Mouse (Mus musculus) ES-CJ7 (cell line): ENCODE measurements at regions not wholly inside any gene's neighbourhood (a gene's known extent, or its start where the extent isn't known, plus 50 kb on each side); places are given as distances from the start of the nearest gene placed in this dataset.
A peak's percentile ranks its signal among the peaks of the same experiment; 100 is the strongest.

Experiments
- DNase-seq: peaks from one replicate; pipeline ENCODE4 v3.0.0; 2011; ENCODE audit warnings: low read depth, low spot score

DNA sequence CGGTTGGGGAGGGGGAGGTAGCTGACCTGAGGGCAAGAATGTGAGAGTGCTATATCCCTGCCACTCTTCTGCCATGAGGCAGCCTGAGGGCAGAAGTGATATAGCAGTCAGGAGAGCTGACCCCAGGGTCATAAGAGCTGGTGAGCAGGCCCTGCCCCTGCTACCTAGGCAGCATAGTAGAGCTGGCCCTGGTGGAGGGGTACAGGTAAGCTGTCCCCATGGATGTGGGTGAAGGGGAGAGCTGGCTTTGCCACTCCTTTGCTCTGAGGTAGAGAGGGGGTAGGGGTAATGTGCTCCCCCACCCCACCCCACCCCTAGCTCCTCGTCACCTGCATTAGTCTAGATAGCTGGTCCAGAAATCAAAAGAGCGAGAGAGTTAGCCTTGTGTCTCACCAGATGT lies 61.3 kb upstream of the Gm3839 start:
- no peak for DNase-seq

DNA sequence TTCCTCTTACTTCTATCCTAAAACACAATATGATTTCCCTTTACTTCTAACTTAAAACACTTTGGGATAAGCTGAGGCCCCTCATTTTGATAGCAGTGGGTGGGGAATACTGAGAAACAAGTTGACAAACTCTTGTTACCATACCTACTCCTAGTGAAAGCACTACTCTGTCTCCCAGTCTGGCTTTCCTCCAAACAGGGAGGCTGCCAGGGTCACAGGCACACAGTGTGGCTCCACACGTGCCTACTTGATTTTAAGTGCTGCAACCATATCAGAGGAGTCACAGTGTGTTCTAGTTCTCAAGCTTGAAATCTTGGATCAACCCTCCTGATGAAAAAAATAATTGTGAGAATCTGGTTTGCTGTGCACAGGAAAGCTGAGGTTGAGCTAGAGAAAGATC lies 65.8 kb upstream of the Gm3839 start:
- DNase-seq = no peak

GRCm38 (mm10) chr14:11428256-11429240 lies 72.0 kb upstream of the Gm3839 start:
- DNase-seq = no peak

GRCm38 (mm10) chr14:11435166-11435784 lies 78.7 kb upstream of the Gm3839 start:
- DNase-seq = peak; percentile 55

GRCm38 (mm10) chr14:11438611-11439010 lies 82.1 kb upstream of the Gm3839 start:
- DNase-seq = peak; percentile 76

DNA sequence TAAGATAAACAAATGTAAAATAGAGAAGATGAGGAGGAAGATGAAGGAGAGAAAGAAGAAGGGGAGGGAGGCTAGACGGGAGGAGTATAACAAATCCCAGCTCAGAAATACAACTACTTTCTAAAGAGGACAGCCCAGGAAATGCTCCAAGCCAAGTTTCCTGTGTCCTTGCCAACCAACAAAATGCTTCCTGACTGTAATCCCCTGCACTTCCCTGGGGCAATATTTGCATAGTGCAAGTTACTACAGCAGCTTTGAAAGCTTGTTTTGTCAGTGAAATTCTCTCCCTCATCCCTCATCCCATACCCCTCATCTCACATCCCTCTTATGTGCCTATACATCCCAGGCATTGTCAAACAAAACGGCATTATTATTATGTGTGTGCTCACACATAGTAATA lies 83.7 kb upstream of the Gm3839 start:
- DNase-seq = peak; percentile 38

DNA sequence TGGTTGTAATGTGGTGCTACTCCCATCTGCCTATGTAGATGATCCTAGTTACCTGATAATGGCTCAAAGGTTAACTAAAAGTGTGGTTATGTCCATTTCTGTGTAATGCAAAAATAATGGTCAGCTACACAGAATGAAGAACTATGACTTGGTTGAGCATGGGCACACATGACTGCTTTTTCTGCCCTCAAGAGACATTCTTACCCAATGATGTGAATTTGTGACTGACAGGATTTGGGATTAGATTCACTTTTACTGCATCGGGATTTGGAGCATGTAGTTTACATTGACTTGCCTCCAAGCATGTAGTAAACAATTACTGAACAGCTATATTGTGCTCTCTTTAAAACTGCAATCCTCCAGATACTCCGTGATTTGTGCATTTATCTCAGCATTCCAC lies 93.4 kb upstream of the Gm3839 start:
- no peak for DNase-seq

GRCm38 (mm10) chr14:11477731-11478130 lies 75.6 kb upstream of the Ptprg start:
- no peak for DNase-seq

DNA sequence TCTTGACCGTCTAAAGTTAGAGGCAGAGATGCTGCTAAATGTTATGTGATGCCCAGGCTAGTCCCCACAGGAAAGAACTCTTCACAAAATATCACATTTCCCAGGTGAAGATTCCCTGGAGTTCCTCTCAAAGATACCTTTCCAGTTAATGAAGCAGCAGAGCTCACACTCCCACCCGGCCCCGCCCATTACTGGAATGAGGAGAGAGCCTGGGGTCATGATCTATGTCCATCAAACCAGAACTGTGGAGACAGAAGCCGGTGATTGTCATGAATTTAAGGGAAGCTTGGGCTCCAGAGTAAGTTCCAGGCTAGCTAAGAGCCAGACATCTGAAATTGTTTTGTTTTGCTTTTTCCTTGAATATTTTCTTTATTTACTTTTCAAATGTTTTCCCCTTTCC lies 71.2 kb upstream of the Ptprg start:
- DNase-seq = peak; percentile 57

DNA sequence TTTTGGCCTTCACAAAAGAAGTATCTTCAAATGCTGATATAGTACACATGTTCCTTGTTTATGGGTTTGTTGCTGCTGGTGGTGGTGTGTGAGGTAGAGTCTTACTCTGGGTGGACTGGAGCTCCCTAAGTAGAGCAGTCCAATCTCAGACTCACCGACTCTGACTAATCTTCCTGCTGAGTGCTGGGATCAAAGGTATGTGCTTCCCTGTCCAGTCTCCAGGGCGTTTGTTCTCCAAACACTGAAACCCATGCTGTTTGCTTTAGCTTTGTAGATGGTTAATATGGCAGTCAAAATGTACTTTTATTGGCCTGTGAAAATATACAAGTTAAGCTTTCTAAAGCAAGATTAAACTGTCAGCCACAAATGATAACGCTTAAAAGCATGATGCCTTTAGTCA lies 67.0 kb upstream of the Ptprg start:
- DNase-seq = no peak

DNA sequence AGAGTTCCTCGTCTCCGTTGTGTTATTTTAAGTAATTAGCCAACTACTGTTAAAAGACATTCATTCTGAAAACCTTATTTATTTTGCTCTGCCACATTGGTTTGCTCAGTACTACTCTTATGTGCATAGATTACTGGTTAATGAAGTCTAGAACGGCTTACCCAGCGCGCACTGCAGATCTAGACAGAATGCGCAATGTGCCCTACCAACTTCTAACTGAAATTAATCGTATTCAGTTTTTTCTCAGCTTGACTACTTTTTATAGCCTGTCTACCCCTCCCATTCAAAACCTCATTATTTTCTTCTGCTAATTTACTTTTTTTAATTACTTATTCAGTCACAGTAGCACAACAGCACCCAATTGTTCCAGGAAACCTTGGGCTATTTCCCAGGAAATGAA lies 51.6 kb upstream of the Ptprg start:
- DNase-seq = no peak

- no peak for DNase-seq
Observed at GRCm38 (mm10) chr14:11503156-11503555, 50.2 kb upstream of the Ptprg start.
